Mouse (Mus musculus): ENCODE data around the gene Tns1. TPM values are rescaled to one million over a fixed set of nuclear protein-coding genes. Genes with fewer than 3 reads are reported as not detected.

Gene Tns1
- total and polyA plus RNA-seq, 3 experiments: 0.11 TPM; not detected in 2

GRCm38 (mm10) chr1:74098004-74099000 lies 25.9 kb downstream of the Tns1 start:
- Histone ChIP-seq H3K36me3 (ENCODE audit: control insufficient read depth in 1 of 2, insufficient read depth in 2 of 2, low read length in 2 of 2) (no peaks in the 10 kb centered on the region), H3K27me3 (ENCODE audit: control insufficient read depth in 1 of 2, insufficient read depth in 2 of 2, low read length in 2 of 2) (no peaks in the 10 kb centered on the region), H3K4me1 (ENCODE audit: control insufficient read depth in 1 of 2, insufficient read depth in 2 of 2, low read length in 2 of 2) (no peaks in the 10 kb centered on the region), H3K9me3 (replicated peaks; ENCODE audit: insufficient read depth, low read length) (no peaks in the 10 kb centered on the region), H3K4me3 (ENCODE audit: control insufficient read depth in 1 of 2, insufficient read depth in 1 of 2, low read depth in 2 of 2, low read length in 2 of 2) (no peak overlapping the region), H3K9ac (ENCODE audit: control insufficient read depth, low read depth, low read length, poor library complexity, severe bottlenecking) (no peak overlapping the region), H3K79me2 (ENCODE audit: control insufficient read depth, insufficient read depth, low read length, poor library complexity) (no peaks in the 10 kb centered on the region), H3K27ac (ENCODE audit: control insufficient read depth, low read depth, low read length) (no peak overlapping the region)
- no peak for DNase-seq (ENCODE audit: low read depth, low spot score)
- TF ChIP-seq POLR2AphosphoS2 (IDR thresholded peaks at IDR 0.05; ENCODE audit: low read length) (no peak), RCOR1 (IDR thresholded peaks at IDR 0.05; ENCODE audit: low read depth, low read length) (no peak), ZMIZ1 (IDR thresholded peaks at IDR 0.05; ENCODE audit: low read depth, low read length) (no peak), TAL1 (IDR thresholded peaks at IDR 0.05; ENCODE audit: low read length) (no peak), SMC3 (IDR thresholded peaks at IDR 0.05; ENCODE audit: low read depth, low read length) (no peak), MYC (IDR thresholded peaks at IDR 0.05; ENCODE audit: low read depth, low read length) (no peak), CHD2 (IDR thresholded peaks at IDR 0.05; ENCODE audit: low read length) (no peak), MEF2A (IDR thresholded peaks at IDR 0.05; ENCODE audit: extremely low read depth, insufficient replicate concordance, low read depth, low read length, poor library complexity, severe bottlenecking) (no peak), ELF1 (IDR thresholded peaks at IDR 0.05; ENCODE audit: low read depth, low read length) (no peak), CHD1 (IDR thresholded peaks at IDR 0.05; ENCODE audit: low read depth, low read length) (no peak), POLR2AphosphoS5 (IDR thresholded peaks at IDR 0.05; ENCODE audit: borderline replicate concordance, low read depth, low read length) (no peak), USF2 (IDR thresholded peaks at IDR 0.05; ENCODE audit: borderline replicate concordance in 1 of 2, insufficient read depth in 1 of 2, low read depth in 1 of 2, low read length in 2 of 2) (no peak), TBP (IDR thresholded peaks at IDR 0.05; ENCODE audit: low read depth, low read length) (no peak), BHLHE40 (IDR thresholded peaks at IDR 0.05; ENCODE audit: borderline replicate concordance, low read depth, low read length) (no peak), MAX (IDR thresholded peaks at IDR 0.05; ENCODE audit: low read length) (no peak), ZC3H11A (IDR thresholded peaks at IDR 0.05; ENCODE audit: low read depth, low read length) (no peak), NELFE (IDR thresholded peaks at IDR 0.05; ENCODE audit: low read depth, low read length) (no peak), GATA1 (IDR thresholded peaks at IDR 0.05; ENCODE audit: low read depth, low read length) (no peak), SIN3A (IDR thresholded peaks at IDR 0.05; ENCODE audit: low read length) (no peak), CTCF (IDR thresholded peaks at IDR 0.05 in 2 of 3, conservative IDR thresholded peaks at IDR 0.05 in 1 of 3; ENCODE audit: control insufficient read depth in 1 of 3, insufficient read depth in 1 of 3, low read depth in 2 of 3, low read length in 3 of 3, poor library complexity in 1 of 3, severe bottlenecking in 1 of 3) (no peak)
